Mouse (Mus musculus): Measurements from ENCODE around the gene Cpm. TPM values are rescaled to one million over a fixed set of nuclear protein-coding genes. Genes with fewer than 3 reads are reported as not detected.

Cpm gene
- polyA plus RNA-seq, 1 experiment from 2014 or later, result 5.0 TPM

- Histone ChIP-seq H3K4me1 (replicated peaks; ENCODE audit: control insufficient read depth, insufficient read depth, low read length) (no peaks in the 10 kb centered on the region), H3K36me3 (ENCODE audit: control insufficient read depth, insufficient read depth, low read length) (no peaks in the 10 kb centered on the region), H3K27ac (ENCODE audit: low read depth, low read length) (no peak overlapping the region), H3K27me3 (ENCODE audit: control insufficient read depth, insufficient read depth, low read length) (no peaks in the 10 kb centered on the region), H3K4me3 (ENCODE audit: low read depth, low read length) (no peak overlapping the region), H3K9ac (ENCODE audit: low read length) (no peak overlapping the region), H3K4me2 (ENCODE audit: low read depth, low read length, severe bottlenecking) (no peak overlapping the region), H3K9me3 (ENCODE audit: control insufficient read depth, low read length) (no peaks in the 10 kb centered on the region)
- DNase-seq (ENCODE audit: low spot score) (no peak), ATAC-seq (replicated peaks; ENCODE audit: low FRiP score) (no peak)
- WGBS, result 88% methylated on average over 8 of the region's 8 CpGs
Observed at GRCm38 (mm10) chr10:117644429-117644748, 15.1 kb downstream of the Cpm start.

GRCm38 (mm10) chr10:117644828-117645227 is 15.5 kb downstream of the Cpm start:
- WGBS, result 89% methylated on average over 11 of the region's 11 CpGs
- no peak for ATAC-seq (replicated peaks; ENCODE audit: low FRiP score)

GRCm38 (mm10) chr10:117645487-117645964 is 16.2 kb downstream of the Cpm start:
- Histone ChIP-seq H3K4me1 (replicated peaks; ENCODE audit: control insufficient read depth, insufficient read depth, low read length) (no peaks in the 10 kb centered on the region), H3K4me3 (ENCODE audit: low read depth, low read length) (no peak overlapping the region), H3K9ac (ENCODE audit: low read length) (no peak overlapping the region), H3K27ac (ENCODE audit: low read depth, low read length) (no peak overlapping the region), H3K27me3 (ENCODE audit: control insufficient read depth, insufficient read depth, low read length) (no peaks in the 10 kb centered on the region), H3K36me3 (ENCODE audit: control insufficient read depth, insufficient read depth, low read length) (no peaks in the 10 kb centered on the region), H3K9me3 (ENCODE audit: control insufficient read depth, low read length) (no peaks in the 10 kb centered on the region), H3K4me2 (ENCODE audit: low read depth, low read length, severe bottlenecking) (no peak overlapping the region)
- DNase-seq (ENCODE audit: low spot score), result no peak
- ATAC-seq (replicated peaks; ENCODE audit: low FRiP score), result no peak
- 79% methylated on average over 7 of the region's 7 CpGs for WGBS

More at GRCm38 (mm10) chr10:117644828-117645227, 15.5 kb downstream of the Cpm start:
- Histone ChIP-seq H3K9ac (ENCODE audit: low read length) (no peak overlapping the region), H3K36me3 (ENCODE audit: control insufficient read depth, insufficient read depth, low read length) (no peaks in the 10 kb centered on the region), H3K27me3 (ENCODE audit: control insufficient read depth, insufficient read depth, low read length) (no peaks in the 10 kb centered on the region), H3K27ac (ENCODE audit: low read depth, low read length) (no peak overlapping the region), H3K4me3 (ENCODE audit: low read depth, low read length) (no peak overlapping the region), H3K4me1 (replicated peaks; ENCODE audit: control insufficient read depth, insufficient read depth, low read length) (no peaks in the 10 kb centered on the region), H3K9me3 (ENCODE audit: control insufficient read depth, low read length) (no peaks in the 10 kb centered on the region), H3K4me2 (ENCODE audit: low read depth, low read length, severe bottlenecking) (no peak overlapping the region)
- no peak for DNase-seq (ENCODE audit: low spot score)

GRCm38 (mm10) chr10:117646482-117647157 is 17.3 kb downstream of the Cpm start:
- Histone ChIP-seq H3K4me3 (ENCODE audit: low read depth, low read length) (no peak overlapping the region), H3K27ac (ENCODE audit: low read depth, low read length) (no peak overlapping the region), H3K9me3 (ENCODE audit: control insufficient read depth, low read length) (no peaks in the 10 kb centered on the region), H3K9ac (ENCODE audit: low read length) (no peak overlapping the region), H3K36me3 (ENCODE audit: control insufficient read depth, insufficient read depth, low read length) (no peaks in the 10 kb centered on the region), H3K27me3 (ENCODE audit: control insufficient read depth, insufficient read depth, low read length) (no peaks in the 10 kb centered on the region), H3K4me1 (replicated peaks; ENCODE audit: control insufficient read depth, insufficient read depth, low read length) (no peaks in the 10 kb centered on the region), H3K4me2 (ENCODE audit: low read depth, low read length, severe bottlenecking) (no peak overlapping the region)
- WGBS, result 88% methylated on average over 5 of the region's 5 CpGs
- no peak for DNase-seq (ENCODE audit: low spot score)
- ATAC-seq (replicated peaks; ENCODE audit: low FRiP score), result no peak

GRCm38 (mm10) chr10:117647158-117647505 is 17.8 kb downstream of the Cpm start:
- 65% methylated on average over 13 of the region's 13 CpGs for WGBS
- Histone ChIP-seq H3K4me3 (ENCODE audit: low read depth, low read length) (no peak overlapping the region), H3K36me3 (ENCODE audit: control insufficient read depth, insufficient read depth, low read length) (no peaks in the 10 kb centered on the region), H3K4me1 (replicated peaks; ENCODE audit: control insufficient read depth, insufficient read depth, low read length) (no peaks in the 10 kb centered on the region), H3K27me3 (ENCODE audit: control insufficient read depth, insufficient read depth, low read length) (no peaks in the 10 kb centered on the region), H3K27ac (ENCODE audit: low read depth, low read length) (no peak overlapping the region), H3K9me3 (ENCODE audit: control insufficient read depth, low read length) (no peaks in the 10 kb centered on the region), H3K9ac (ENCODE audit: low read length) (no peak overlapping the region), H3K4me2 (ENCODE audit: low read depth, low read length, severe bottlenecking) (no peak overlapping the region)
- DNase-seq (ENCODE audit: low spot score) (no peak), ATAC-seq (replicated peaks; ENCODE audit: low FRiP score) (peak; percentile 42; the same call in 1 of the 2 replicates)

GRCm38 (mm10) chr10:117647964-117648472 is 18.7 kb downstream of the Cpm start:
- H3K4me1 ChIP-seq (replicated peaks; ENCODE audit: control insufficient read depth, insufficient read depth, low read length), result no peaks in the 10 kb centered on the region
- no peak for ATAC-seq (replicated peaks; ENCODE audit: low FRiP score)
- DNase-seq (ENCODE audit: low spot score), result no peak

GRCm38 (mm10) chr10:117648643-117649042 is 19.3 kb downstream of the Cpm start:
- H3K4me1 ChIP-seq (replicated peaks; ENCODE audit: control insufficient read depth, insufficient read depth, low read length), result no peaks in the 10 kb centered on the region
- ATAC-seq (replicated peaks; ENCODE audit: low FRiP score) (no peak), DNase-seq (ENCODE audit: low spot score) (no peak)
- H3K9me3 ChIP-seq (ENCODE audit: control insufficient read depth, low read length), result no peaks in the 10 kb centered on the region
- WGBS, result 88% methylated on average over 3 of the region's 3 CpGs
- H3K36me3 ChIP-seq (ENCODE audit: control insufficient read depth, insufficient read depth, low read length), result no peaks in the 10 kb centered on the region
- no peak overlapping the region for H3K4me2 ChIP-seq (ENCODE audit: low read depth, low read length, severe bottlenecking)
- no peaks in the 10 kb centered on the region for H3K27me3 ChIP-seq (ENCODE audit: control insufficient read depth, insufficient read depth, low read length)
- H3K4me3 ChIP-seq (ENCODE audit: low read depth, low read length), result no peak overlapping the region
- H3K9ac ChIP-seq (ENCODE audit: low read length), result no peak overlapping the region
- H3K27ac ChIP-seq (ENCODE audit: low read depth, low read length), result no peak overlapping the region

More at GRCm38 (mm10) chr10:117647964-117648472, 18.7 kb downstream of the Cpm start:
- Histone ChIP-seq H3K27me3 (ENCODE audit: control insufficient read depth, insufficient read depth, low read length) (no peaks in the 10 kb centered on the region), H3K4me3 (ENCODE audit: low read depth, low read length) (no peak overlapping the region), H3K4me2 (ENCODE audit: low read depth, low read length, severe bottlenecking) (no peak overlapping the region), H3K36me3 (ENCODE audit: control insufficient read depth, insufficient read depth, low read length) (no peaks in the 10 kb centered on the region), H3K27ac (ENCODE audit: low read depth, low read length) (no peak overlapping the region), H3K9ac (ENCODE audit: low read length) (no peak overlapping the region), H3K9me3 (ENCODE audit: control insufficient read depth, low read length) (no peaks in the 10 kb centered on the region)
- 78% methylated on average over 2 of the region's 2 CpGs for WGBS

GRCm38 (mm10) chr10:117649292-117650041 is 20.2 kb downstream of the Cpm start:
- no peaks in the 10 kb centered on the region for H3K36me3 ChIP-seq (ENCODE audit: control insufficient read depth, insufficient read depth, low read length)
- no peaks in the 10 kb centered on the region for H3K9me3 ChIP-seq (ENCODE audit: control insufficient read depth, low read length)
- no peak overlapping the region for H3K9ac ChIP-seq (ENCODE audit: low read length)
- H3K4me1 ChIP-seq (replicated peaks; ENCODE audit: control insufficient read depth, insufficient read depth, low read length), result no peaks in the 10 kb centered on the region
- whole genome bisulfite sequencing, result 90% methylated on average over 11 of the region's 11 CpGs
- H3K27me3 ChIP-seq (ENCODE audit: control insufficient read depth, insufficient read depth, low read length), result no peaks in the 10 kb centered on the region
- no peak for DNase-seq (ENCODE audit: low spot score)
- H3K27ac ChIP-seq (ENCODE audit: low read depth, low read length), result no peak overlapping the region
- ATAC-seq (replicated peaks; ENCODE audit: low FRiP score), result no peak
- H3K4me2 ChIP-seq (ENCODE audit: low read depth, low read length, severe bottlenecking), result no peak overlapping the region
- H3K4me3 ChIP-seq (ENCODE audit: low read depth, low read length), result no peak overlapping the region
